Mouse (Mus musculus) adrenal gland, adult 2 months (tissue): ENCODE measurements around the gene Znhit2. TPM values are rescaled to one million over a fixed set of nuclear protein-coding genes. Genes with fewer than 3 reads are reported as not detected.
"Not testable (repeated sequence)": the region's sequence is repeated elsewhere in the genome, so short reads cannot be mapped to it uniquely, and the experiment has no call there.

Source experiments
- DNase-seq: peaks from one replicate; pipeline ENCODE4 v3.0.0; 2021
- long read RNA-seq: library from polyadenylated mRNA; stranded (forward); transcript quantifications from one replicate; pipeline ENCODE4 v2.0.0, GENCODE M21; 2021
- polyA plus RNA-seq: library from polyadenylated mRNA; depleted of rRNA; stranded (reverse); fragments of >200 nt; gene quantifications from 2 replicates; pipeline ENCODE4 v1.2.3, GENCODE M21; 2012; rRNA removed
- total RNA-seq, 2 experiments: library from RNA; stranded (reverse); gene quantifications; 2 replicates each; pipeline ENCODE4 v1.2.3; 2021

The Znhit2 gene
- total RNA-seq (10 to 100 TPM; 24.7 to 37.5 TPM), polyA plus RNA-seq (134 and 152 TPM in 2 replicates)
- long read RNA-seq, transcript Znhit2-201 (1 exons, 1,281 nt) = major isoform, 52 of 52 reads
- long read RNA-seq, partial matches to known transcripts = 0 of 52 reads
- long read RNA-seq, other reads (novel, unspliced or antisense) = 0 of 52 reads

DNA sequence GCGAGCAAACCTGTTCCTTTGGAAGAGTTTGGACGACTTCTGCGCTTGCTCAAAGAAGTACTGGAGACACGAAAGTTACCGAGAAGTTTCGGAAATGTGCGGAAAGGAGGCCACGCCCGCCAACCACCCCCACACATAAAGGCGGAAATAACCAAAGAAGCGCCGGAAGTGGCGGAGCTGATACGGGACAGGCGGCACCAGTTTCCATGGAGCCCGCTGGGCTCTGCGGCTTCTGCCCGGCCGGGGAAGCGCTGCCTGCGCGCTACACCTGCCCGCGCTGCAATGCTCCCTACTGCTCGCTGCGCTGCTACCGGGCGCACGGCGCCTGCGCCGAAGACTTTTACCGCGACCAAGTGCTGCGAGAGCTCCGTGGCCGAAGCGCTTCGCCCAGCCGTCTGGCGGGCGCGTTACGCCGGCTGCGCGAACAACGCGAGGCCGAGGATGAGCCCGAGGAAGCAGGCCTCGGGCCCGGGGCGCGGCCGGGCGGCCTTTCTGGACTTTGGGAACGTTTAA is at the start of gene Znhit2:
Gene Znhit2, plus strand, starts transcription at position 172 of the 513 bp plus-strand sequence.
- DNase-seq = peak; percentile 96

DNA sequence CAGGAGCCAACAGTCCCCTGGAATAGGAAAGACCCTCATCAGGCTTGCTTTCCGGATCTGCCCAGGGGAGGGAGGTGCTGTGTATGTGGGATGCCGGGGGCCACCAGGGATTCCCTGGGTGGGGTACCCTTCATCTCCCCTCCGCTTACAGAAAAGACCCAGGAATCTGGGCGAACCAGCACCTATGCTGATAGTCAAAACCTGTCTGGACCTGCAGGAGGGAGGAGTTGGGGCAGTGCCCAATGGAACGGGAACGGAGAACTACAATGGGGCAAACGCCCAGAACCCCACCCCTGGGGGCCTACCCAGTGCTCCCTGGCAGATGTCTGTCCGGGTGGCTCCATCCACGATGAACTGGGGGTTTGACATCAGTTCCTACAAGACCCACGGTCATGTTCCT is 47.3 kb upstream of the Znhit2 start:
- no peak for DNase-seq

DNA sequence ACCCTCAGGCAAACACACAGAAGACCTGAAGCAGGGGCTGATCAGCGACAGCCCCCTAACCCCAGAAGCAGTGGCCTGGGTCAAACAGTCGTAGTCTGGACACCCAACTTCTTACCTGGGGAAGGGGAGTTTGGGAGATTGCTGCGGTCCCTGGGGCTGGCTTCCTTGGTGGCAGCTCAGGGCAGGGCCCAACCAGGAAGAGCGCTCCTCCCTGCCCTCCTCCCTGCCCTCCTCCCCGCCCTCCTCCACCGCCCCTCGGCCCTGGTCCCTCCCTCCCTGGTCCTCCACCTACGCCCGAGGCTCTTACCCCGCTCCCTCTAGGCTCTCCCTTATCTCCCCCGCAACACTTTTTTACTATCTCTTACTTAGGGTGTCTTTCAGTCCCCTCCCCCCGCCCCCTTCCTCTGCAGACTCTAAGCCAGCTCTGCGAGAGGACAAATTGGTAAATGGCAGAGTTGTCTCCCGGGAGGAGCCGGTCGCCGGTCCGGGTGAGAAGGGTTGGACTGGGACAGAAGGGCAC is 45.9 kb upstream of the Znhit2 start:
- DNase-seq = peak; percentile 78

DNA sequence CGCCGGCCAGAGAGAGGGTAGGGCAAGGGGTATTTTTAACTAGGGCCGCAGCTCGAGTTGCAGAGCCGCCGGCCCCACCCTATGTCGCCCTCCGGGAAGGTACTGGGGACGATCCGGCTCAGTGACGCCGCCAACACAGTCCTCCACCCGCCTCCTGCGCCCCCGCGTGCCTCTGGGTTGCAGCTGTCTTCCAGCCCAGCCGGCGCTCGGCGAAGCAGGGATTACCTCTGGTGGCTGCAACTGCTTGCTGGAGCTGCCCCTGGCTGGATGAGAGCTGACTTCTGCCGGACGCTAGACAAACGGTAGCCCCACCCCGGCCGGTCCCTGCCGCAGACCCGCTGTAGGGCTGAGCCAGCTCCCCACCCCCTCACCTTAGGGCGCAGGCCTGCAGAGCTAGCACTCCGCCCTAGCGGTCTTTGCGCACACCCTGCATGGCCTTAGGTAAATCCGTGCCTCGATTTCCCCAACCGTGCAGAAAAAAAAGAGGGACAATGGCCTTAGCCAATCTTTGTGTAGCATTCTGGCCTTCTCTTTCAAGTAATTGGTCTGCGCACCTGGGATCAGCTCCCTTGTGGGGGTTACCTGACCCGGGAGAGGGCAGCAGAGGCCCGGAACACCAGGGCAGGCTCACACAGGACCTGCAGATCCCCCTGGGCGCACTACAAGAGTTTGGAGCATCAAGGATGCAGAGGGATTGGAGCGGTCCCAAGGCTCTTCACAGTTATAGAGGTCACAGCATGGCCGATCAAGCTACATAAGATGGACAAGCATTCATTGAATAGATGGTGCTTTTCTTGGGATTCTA is 45.3 kb upstream of the Znhit2 start, which contains the start of gene Capn1:
Gene Capn1, minus strand, starts transcription at position 387 of the 805 bp plus-strand sequence.
- DNase-seq = peak; percentile 86

DNA sequence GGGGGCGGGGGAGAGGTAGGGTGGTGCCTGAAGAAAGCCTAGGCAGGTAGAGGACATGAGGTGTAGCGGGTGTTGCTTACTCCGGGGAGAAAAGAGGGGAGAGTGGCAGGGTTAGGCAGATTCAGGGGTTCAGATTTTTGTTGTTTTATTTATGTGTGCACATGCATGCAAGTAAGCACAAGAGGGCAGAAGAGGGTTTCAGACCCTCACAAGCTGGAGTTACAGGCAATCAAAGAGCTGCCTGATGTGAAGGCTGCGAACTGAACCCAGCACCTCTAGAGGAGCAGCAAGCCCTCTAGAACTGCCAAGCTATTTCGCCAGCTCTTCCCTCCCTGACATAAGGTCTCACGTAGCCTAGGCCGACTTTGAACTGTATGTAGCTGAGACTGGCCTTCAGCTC is 44.5 kb upstream of the Znhit2 start:
- no peak for DNase-seq

DNA sequence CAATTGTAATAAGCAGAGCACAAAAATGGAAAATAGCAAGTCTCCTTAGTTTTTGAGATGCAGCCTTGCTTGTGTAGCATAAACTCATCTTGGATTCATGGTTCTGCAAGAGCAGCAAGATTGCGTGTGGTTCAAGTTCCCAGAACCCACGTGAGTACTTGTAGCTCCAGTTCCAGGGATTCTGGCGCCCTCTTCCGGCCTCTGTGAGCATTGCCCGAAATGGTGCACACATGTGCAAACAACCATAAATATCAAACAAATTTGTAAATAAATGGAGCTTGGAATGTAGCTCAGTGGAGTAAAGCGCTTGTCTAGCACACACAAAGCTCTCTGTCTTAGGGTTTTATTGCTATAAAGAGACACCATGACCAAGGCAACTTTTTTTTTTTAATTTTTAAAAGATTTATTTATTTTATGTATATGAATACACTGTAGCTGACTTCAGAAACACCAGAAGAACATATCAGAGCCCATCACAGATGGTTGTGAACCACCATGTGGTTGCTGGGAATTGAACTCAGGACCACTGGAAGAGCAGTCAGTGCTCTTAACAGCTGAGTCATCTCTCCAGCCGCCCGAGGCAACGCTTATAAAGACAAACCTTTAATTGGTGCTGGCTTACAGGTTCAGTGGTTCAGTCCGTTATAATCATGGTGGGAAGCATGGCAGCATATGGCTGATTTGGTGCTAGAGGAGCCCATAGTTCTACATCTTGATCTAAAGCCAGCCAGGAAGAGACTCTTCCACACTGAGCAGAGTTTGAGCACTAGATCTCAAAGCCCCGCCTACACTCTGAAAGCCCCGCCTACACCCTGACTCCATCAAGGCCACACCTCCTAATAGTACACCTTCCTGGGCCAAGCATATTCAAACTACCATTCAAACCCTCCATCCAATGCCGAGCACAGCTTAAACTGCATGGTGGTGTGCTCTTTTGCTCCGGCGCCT is 42.6 kb upstream of the Znhit2 start:
- peak; percentile 86 for DNase-seq

DNA sequence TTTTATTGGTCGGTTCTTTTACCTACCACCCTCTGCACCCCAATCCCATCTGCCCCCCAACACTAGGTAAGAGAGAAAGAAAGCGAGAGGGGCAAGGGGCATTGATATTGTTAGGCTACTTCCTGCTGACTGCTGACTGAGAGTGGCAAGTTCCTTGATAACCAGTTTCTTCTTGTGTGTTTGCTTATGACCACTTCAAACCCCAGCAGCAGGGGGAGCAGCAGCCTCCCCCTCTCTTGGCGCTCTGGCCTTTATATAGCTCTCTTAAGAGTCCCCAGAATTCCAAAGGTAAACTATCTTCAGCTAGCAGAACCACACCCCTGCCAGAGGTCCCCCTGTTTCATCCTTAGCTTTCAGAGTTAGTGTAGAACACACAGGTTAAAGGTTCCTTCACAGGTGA is 40.7 kb upstream of the Znhit2 start:
- no peak for DNase-seq

DNA sequence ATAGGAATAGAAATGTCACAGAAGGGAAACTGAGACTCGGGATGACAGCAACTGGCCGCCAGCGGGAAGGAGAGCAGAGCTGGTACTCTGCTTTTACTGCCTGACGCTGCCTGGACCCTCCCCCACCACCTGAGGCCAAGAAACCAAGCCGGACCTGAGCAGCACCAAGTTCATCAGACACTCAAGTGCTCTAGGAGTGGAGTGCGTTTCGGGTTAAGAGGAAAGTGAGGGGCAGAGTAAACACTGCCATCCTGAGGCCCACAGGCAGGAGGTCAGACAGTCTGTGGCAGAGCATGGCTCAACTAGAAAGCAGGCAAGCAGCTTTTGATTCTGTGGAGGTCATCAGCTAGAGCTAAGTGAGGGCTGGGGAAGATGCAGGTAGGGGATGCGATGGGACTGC is 37.9 kb upstream of the Znhit2 start:
- no peak for DNase-seq

DNA sequence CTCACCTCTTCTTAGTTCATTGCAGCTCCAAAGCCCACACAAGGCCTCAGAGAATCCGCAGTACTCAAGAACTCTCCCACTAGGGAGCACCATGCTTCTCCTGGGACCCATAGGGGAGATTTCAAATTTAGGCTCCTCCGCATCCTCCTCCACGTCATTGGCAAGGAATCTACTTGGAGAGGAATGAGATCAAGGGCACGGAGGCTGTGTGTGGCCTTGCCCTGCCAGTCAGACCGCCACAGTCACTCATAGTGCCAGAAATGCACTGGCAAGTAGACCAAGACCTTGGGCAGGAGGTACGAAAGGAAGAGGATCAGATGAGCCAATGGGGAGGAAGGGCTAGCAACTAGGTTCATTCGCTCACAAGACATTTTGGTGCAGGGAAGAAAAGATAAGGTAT is 37.1 kb upstream of the Znhit2 start:
- DNase-seq = peak; percentile 88

DNA sequence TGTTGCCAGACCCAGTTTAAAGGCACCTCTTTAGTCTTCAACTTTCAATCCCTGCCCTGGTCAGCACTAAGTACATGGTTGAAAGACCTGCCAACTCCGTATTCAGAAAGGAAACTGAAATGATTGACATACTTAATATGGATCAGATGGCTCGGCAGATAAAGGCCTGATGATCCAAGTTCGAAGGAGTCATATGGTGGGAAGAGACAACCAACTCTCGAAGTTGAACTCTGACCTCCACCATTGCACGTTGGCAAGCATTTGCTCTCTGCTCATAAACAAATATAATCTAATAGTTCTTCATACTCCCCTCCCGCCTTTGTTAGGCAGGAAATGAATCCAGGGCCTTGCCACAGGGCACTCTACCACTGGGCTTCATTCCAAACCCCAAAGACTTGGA is 32.0 kb upstream of the Znhit2 start:
- DNase-seq = no peak

DNA sequence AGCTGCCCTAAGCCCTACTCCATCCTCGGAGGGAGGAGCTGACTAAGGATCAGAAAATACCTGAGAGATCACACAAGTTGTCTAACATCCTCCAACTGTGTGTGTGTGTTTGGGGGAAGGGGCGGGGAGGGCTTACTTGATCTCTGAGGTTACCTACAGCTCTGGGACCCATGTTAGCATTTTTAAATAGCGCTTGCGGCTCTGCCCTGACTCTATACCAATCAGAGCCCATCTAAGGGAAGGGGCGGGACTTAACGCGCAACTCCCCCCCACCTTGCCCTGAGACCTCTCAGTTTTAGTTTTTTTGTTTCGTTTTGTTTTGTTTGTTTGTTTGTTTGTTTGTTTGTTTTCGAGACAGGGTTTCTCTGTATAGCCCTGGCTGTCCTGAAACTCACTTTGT is 31.6 kb upstream of the Znhit2 start:
- DNase-seq = no peak

DNA sequence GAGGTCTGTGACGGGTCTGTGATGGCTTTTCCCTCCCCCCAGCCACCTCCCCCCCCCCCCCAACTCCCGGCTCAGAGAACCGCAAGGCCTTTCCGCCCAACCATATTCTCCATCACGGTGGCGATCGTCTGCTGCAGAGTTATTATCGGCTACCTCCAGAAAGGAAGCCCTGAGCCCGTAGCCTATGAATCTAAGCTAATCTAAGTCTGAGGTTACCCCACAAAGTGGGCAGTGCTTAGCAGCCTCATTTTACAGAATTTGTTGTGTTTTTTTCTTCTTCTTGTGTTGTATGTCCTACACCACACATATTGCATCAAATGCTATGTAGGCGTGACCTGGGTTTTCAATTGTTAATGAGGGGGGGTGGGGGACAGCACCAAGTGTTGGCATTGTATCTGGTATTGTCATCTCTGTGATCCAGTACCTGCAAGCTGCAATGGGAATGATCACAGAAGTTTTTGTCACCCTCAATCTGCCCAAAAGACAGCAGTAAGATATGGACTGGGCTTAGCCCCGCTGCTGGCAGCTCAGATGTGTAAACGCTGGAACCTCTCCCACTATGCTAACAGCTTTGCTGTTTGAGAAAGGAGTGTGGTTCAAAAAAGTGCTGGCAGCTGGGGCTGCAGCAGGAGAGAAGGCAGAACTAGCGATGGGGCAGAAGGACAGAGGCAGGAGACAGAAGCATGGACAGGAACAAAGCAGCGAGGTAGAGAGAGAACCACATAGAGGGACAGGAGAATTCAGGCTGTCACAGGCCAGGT is 30.3 kb upstream of the Znhit2 start:
- DNase-seq = no peak

DNA sequence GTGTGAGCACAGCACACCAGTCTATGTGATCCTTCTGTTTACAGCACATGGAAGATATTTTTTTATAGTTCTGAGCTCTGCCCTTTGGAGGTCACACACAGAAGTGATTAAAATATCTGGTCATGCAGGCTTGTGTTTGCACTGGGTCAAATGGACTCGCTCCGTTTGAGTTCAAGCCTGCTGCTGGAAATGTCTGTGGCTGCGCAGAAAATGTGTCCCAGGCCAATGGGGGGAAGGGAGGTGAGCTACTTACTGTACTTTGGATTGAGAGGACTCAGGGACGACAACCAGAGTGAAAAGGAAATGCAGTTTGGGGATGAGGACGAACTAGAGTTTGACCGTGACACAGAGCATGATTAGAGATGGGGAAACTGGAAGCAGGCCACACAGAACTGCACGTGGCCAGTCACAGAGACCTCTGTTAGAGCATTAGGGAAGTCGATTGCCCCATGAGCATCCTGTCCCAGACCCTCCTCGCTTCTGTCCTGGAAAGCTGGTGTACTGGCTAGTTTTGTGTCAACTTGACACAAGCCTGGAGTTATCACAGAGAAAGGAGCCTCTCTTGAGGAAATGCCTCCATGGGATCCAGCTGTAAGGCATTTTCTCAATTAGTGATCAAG is 24.9 kb upstream of the Znhit2 start:
- no peak for DNase-seq

DNA sequence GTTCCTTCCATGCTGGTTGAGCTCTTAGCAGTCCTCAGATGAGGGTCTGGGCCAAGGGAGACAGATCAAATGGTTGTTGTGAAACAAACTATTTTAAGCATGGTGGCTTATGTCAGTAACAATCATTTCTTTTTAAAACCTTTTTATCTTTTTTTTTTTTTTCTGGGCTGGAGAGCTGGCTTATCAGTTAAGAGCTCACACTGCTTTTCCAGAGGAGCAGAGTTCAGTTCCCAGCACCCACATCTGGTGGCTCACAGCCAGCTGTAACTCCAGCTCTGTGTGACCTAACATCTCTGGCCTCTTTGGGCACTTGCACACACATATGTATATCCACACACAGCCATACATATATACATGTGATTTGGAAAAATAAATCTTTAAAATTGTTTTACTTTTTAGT is 23.3 kb upstream of the Znhit2 start:
- DNase-seq = no peak

DNA sequence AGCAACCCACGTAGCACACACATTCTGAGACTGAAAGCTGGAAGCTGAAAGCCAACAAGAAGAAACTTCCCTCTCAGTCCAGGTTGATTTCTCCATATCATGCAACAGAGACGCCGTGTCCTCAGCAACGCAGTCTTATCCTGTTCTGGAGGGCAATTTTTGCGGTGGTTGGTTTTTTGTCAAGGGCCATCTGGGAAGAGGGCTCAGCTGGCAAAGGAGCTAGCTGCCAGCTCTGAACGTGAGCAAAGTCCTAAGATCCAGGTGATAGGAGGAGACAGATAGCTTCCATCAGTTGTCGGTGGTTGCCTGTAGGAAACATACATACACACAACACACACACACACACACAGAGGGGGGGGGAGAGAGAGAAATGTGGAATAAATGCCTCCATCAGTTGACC is 22.7 kb upstream of the Znhit2 start:
- no peak for DNase-seq

DNA sequence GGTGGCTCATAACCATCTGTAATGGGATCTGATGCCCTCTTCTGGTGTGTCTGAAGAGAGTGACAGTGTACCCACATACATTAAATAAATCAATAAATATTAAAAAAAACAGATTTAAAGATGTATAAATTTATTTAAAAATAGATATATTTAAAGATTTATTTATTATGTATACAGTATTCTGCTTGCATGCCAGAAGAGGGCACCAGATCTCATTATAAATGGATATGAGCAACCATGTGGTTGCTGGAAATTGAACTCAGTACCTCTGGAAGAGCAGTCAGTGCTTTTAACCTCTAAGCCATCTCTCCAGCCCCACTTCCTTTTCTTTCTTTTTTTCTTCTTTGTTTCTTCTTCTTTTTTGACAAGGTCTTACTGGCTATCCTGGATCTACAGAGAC is 21.0 kb upstream of the Znhit2 start:
- DNase-seq = no peak

DNA sequence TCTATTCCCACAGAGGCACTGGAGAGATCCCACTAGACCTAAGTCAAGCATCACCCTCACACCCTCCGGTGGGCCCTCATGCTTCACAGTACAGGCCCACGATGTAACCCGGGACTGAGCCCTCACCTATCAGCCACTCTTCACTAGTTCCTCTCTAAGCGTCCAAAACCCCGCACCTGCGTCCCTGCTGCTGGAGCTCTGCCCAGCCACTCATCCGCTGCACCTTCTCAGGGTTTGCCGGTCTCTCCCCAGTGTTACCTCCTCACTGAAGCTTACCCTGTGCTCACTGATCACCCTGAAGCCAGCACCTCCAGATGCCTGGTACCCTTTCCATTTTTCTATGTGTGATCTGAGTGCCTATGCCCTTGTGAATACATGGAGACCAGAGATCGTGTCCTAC is 18.7 kb upstream of the Znhit2 start:
- DNase-seq = no peak

DNA sequence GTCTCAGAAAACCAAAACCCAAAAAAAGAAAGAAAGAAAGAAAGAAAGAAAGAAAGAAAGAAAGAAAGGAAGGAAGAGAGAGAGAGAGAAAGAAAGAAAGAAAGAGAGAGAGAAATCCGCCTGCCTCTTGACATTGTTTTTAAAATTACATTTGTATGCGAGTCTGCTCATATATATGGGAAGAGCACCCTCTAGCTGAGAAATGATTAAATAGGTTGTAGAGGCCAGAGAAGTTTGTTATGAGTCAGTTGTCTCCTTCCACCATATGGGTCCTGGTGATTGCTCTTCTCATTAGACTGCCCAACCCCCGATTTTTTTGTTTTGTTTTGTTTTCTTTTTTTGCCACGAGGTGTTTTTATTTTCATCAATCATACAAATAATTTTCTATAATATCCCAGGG is 16.9 kb upstream of the Znhit2 start:
- not testable (repeated sequence) for DNase-seq

DNA sequence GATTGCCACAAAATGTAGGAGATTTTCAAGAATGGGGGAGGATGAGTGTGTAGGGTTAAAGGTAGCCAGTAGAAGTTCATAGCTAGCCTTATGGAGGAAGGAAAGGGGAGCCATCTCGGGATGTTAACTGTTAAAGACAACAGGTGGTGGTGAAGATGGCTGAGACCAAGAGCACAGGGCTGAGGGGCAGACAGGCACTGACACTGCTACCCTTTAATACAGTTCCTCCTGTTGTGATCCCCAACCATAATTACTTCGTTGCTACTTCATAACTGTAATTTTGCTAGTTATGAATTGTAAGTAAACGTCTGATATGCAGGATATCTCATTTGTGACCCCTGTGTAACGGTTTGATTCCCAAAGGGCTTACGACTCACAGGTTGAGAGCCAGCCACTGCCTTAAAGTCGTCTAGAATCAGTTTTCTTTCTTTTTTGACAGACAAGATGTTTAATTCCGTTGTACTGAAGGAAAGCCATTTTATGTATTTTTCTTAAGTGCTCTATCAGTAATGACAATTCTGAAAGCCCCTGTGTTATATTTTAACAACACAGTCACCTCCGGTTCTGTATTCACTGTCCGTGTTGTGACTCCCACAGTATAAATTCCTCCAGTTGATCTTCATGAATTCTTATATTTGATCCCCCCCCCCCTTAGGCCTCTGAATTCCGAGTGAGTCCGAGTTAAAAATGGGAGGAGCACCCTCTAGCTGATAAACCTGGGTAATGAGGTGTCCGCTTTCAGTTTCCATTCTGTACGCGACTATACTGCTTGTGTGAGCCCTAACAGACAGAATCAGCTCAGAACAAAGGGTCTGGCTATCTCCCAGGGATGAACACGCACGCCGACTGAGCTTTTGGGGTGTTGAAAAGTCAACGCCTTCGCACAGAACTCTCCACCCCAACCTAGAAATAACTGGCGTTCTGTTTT is 15.4 kb upstream of the Znhit2 start:
- no peak for DNase-seq
